Mouse (Mus musculus): Measurements from ENCODE around the gene Cel.

Cel gene

GRCm38 (mm10) chr2:28585043-28585571, 21.9 kb upstream of the Cel start:
- DNase-seq (ENCODE audit: low spot score): peak; percentile 80

- no peak for DNase-seq (ENCODE audit: low spot score)
Measured at GRCm38 (mm10) chr2:28583651-28584050, 20.4 kb upstream of the Cel start, which contains the start of gene Gtf3c5. Gtf3c5 (minus strand) TSS chr2:28583751.

DNA sequence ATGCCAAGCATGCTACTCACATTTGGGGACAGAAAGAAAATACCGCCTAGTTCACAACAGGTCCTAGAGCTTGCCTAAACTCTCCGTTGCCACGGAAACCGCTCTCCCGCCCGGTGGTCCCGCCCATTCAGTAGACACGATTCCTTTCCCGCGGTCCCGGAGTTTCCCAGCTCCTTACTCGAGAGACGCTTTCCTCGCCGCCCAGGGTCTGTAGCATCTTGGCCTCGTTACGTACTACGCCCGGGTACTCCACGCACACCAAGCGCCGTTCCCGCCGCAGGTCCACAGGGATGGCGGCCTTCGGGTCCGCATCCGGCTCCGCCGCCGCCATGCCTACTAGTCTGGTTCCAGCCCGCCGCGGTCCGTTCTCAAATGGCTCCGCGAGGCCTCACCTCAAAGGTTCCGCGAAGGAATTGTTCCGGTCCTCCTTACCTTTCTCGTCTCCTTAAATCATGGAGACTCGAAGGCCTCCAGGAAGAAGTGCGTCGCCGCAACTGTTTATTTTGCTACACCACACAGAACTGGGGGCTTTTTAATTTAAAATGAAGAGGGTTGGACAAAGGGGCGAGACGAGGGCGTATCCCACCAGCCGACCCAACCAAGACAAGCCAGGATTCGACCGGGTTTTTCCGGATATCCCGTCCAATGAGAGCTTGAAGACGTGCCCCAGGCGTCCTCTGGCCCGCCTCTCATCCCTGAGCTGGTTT, 19.6 kb upstream of the Cel start:
- peak; percentile 87 for DNase-seq (ENCODE audit: low spot score)

- peak; percentile 20 for DNase-seq (ENCODE audit: low spot score)
Measured at GRCm38 (mm10) chr2:28578003-28578402, 14.8 kb upstream of the Cel start.

DNA sequence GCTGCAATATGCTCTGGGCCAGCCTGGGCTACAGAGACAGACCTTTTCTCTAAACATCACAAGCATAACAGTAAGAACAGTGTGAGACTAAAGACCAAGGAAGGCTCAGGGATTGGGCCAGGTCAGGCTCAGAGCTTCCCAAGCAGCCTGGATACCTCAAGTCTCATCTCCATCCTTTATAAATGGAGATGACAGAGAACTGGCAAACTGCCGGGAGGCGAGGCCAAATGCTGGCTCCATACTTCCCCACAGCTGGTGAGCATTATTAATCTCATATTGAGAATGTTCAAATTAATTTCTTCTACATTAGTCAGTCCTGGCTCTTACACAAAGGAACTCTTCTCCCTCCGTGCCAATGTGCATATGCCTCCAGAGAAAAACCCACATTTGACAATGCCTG, 13.6 kb upstream of the Cel start:
- DNase-seq (ENCODE audit: low spot score): no peak

DNA sequence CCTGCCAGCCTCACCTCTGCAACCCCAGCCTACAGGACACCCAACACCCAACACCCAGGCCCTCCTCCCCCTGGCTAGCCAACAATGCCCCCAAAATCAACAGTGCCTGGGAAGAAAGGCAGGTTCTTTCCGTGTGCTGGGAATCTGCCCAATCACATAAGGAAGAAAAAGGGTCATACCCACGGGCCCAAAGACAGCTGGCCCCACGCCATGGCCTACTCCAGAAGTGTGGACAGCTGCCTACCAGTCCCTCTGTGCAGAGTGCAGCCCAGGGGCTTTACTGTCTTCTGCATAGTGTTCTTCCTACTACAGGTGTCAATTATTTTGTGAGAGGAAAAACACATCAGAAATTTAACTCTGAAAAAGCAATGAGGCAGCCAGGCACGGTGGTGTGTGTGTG, 12.1 kb upstream of the Cel start:
- DNase-seq (ENCODE audit: low spot score): no peak

GRCm38 (mm10) chr2:28569903-28570302, 6.7 kb upstream of the Cel start:
- no peak for DNase-seq (ENCODE audit: low spot score)

- no peak for DNase-seq (ENCODE audit: low spot score)
Measured at GRCm38 (mm10) chr2:28566545-28566944, 3.3 kb upstream of the Cel start.

DNA sequence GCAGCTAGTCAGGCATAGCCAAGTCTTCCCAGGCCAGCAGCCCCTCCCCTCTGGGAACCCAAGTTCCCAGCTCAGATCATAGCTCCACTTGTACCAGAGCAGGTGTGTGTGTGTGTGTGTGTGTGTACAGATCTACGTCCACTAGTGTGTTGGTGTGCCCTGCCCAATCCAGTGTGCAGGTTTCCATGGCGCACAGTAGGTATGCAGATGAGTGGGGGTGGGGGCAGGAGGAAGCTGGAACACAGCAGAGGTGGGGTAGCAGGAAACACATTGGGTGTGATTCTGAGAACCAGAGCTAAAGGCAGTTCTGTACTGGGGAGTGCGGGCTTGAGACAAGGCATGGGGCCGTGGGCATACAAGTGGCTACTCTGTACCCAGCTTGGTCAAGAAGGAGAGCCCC, 1.2 kb upstream of the Cel start:
- DNase-seq (ENCODE audit: low spot score): no peak

GRCm38 (mm10) chr2:28563830-28564229, 627 bp upstream of the Cel start:
- no peak for DNase-seq (ENCODE audit: low spot score)

- no peak for DNase-seq (ENCODE audit: low spot score)
Measured at GRCm38 (mm10) chr2:28557452-28557851, 5.8 kb downstream of the Cel start.

DNA sequence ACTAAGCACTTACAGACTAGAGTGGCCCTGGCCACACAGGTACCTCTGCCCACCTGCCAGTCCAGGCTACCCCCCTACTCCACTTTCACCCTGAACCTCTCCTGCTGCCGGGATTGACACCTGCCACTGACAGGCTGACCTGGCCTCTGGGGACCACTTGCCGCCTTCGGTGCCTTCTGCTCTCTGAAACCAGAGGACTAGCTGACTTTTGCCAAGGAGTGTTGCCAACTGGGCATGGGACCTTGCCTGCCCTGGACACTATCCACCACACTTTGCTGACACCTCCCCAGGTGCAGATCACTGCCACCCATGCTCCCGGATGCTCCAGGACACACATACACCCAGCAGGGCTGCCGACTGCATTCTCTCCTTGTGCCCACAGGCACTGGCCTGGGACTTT, 10.9 kb downstream of the Cel start:
- DNase-seq (ENCODE audit: low spot score): no peak

DNA sequence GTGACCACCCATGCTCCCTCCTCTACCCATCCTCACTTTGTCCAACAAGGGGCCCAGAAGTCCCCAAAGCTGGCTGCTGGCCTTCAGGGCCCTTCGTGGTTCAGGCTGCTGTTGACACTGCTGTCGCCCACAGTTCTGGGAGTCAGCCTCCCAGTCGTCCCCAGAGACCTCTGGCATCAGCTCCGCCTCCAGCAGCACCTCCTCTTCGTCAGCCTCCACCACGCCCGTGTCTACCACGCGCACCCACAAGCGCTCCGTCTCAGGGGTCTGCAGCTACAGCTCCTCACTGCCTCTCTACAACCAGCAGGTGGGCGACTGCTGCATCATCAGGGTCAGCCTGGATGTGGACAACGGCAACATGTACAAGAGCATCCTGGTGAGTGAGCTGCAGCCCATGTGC, 14.0 kb downstream of the Cel start:
- no peak for DNase-seq (ENCODE audit: low spot score)

GRCm38 (mm10) chr2:28547237-28548172, 15.7 kb downstream of the Cel start:
- peak; percentile 88 for DNase-seq (ENCODE audit: low spot score)

DNA sequence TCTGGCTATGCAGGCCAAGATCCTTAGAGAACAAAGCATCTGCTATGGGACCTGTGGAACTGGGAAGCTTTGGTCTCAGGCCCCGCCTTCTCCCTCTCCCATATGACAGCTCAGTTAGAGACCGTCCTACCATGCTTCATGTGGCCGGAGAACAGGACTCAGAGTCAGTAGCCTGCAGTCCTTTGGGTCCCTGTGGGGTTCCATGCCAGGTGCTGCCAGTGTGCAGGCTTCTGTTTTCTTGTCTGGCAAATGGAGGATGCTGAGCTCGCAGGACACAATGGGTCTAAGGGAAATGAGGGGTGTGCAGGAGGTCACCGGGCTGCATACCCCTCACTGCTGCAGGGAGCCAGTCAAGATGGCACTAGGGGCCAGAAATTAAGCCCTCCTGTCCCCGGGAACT, 16.6 kb downstream of the Cel start:
- DNase-seq (ENCODE audit: low spot score): no peak

GRCm38 (mm10) chr2:28545976-28546375, 17.2 kb downstream of the Cel start:
- DNase-seq (ENCODE audit: low spot score): no peak

GRCm38 (mm10) chr2:28543894-28544293, 19.3 kb downstream of the Cel start:
- no peak for DNase-seq (ENCODE audit: low spot score)

DNA sequence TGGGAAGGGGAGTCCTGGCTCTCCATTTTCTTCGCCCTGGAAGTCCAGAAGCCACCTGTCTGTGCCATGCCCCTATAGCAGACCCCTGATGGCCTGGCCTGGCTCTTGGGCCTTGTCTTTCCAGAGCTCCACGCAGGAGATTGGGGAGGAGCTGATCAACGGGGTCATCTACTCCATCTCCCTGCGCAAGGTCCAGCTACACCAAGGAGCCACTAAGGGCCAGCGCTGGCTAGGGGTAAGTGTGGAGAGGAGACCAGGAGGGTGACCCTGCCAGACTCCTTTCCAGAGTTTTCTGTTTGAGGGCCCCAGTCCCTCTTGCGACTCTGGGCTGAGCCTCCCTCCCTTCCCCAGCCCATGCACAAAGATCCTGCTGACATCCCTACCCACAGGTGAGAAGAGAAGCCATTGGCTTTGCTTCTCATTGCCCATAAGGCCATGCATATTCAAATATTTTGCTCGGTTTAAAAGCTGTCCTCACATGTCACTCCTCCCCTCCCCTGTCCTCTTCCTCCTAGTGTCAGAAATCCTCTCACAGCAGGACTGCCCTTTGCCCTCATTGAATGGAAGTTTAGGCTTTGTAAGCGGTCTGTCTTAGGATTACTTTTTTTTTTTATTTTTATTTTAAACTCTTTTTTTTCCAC, 22.5 kb downstream of the Cel start:
- DNase-seq (ENCODE audit: low spot score): no peak

- no peak for DNase-seq (ENCODE audit: low spot score)
Measured at GRCm38 (mm10) chr2:28539949-28540348, 23.3 kb downstream of the Cel start.

- peak; percentile 59 for DNase-seq (ENCODE audit: low spot score)
Measured at GRCm38 (mm10) chr2:28539206-28539605, 24.0 kb downstream of the Cel start.

- no peak for DNase-seq (ENCODE audit: low spot score)
Measured at GRCm38 (mm10) chr2:28538817-28539128, 24.4 kb downstream of the Cel start.

- no peak for DNase-seq (ENCODE audit: low spot score)
Measured at GRCm38 (mm10) chr2:28537995-28538816, 25.0 kb downstream of the Cel start.

All from urinary bladder, postnatal 14 days (tissue).